8 mouse cellular contexts compared by ENCODE assay signal in the genomic region with DNA sequence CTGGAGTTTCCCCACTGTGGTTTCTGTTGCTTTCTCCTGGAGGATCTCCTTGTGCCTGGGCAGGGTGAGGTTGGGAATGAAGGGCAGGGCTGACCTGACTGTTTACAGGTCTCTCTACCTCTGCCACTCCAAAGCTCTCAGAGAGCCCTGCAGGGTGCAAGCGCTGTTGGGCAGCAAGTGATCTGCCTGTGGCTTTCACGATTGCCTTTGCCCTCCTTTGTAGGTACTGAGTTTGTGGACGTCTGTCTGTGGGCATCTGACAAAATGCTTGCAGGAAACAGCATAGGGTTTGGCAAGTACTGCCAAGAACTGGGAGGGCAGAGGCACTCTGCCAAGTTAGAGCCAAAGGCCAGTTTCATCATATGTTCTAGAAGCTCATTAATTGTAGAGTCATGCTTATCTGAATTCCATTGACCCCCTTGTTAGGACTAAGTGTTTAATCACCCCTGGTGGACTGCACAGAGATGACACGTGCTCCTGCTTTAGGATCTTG. TPM values are rescaled to one million over a fixed set of nuclear protein-coding genes. Genes with fewer than 3 reads are reported as not detected.
DNase-seq lines count a peak whose midpoint lies in the region; ATAC-seq and TF ChIP-seq lines count a peak whose summit lies in the region.

No protein-coding gene starts in this region.

- peaks cover 17% of the 10 kb centered on the region for H3K4me1 ChIP-seq in intestine, embryonic 16.5 days (ENCODE audit: control insufficient read depth, insufficient read depth, low read length)
- H3K4me1 ChIP-seq in thymus, adult 2 months (replicated peaks; ENCODE audit: control insufficient read depth, insufficient read depth, low read length): peaks cover 10% of the 10 kb centered on the region

- intact Hi-C loops in left cerebral cortex, postnatal 4 days (cut with DNase I): no loop called here
- intact Hi-C loops in left cerebral cortex, adult 2 months (cut with DNase I): no loop called here

- TF ChIP-seq POLR2A in thymus, adult 2 months (IDR thresholded peaks at IDR 0.05; ENCODE audit: control insufficient read depth, extremely low read depth, insufficient read depth, low read length, poor library complexity): no peak

- DNase-seq in left cerebral cortex, postnatal 4 days: peak; percentile 50
- no peak for DNase-seq in left cerebral cortex, adult 2 months (ENCODE audit: extremely low spot score in 1 of 2, low spot score in 2 of 2)
- peak; percentile 78 for DNase-seq in adrenal gland, postnatal 14 days
- DNase-seq in lung, postnatal 36 days: peak; percentile 87
- DNase-seq in gastrocnemius, postnatal 4 days (ENCODE audit: low spot score in 2 of 2): no peak
- DNase-seq in right cerebral cortex, postnatal 14 days: no peak
- no peak for DNase-seq in thymus, adult 2 months

- no peaks in the 10 kb centered on the region for H3K9me3 ChIP-seq in intestine, embryonic 16.5 days (ENCODE audit: control insufficient read depth, low read length)

- H3K36me3 ChIP-seq in intestine, embryonic 16.5 days (ENCODE audit: control insufficient read depth, insufficient read depth, low read length): no peaks in the 10 kb centered on the region
- H3K36me3 ChIP-seq in thymus, adult 2 months (ENCODE audit: control insufficient read depth, insufficient read depth, low read length): no peaks in the 10 kb centered on the region

- H3K27me3 ChIP-seq in intestine, embryonic 16.5 days (replicated peaks; ENCODE audit: control insufficient read depth, insufficient read depth, low read length): no peaks in the 10 kb centered on the region
- H3K27me3 ChIP-seq in thymus, adult 2 months (ENCODE audit: control insufficient read depth, insufficient read depth, low read length): no peaks in the 10 kb centered on the region

- peak; percentile 32; the same call in 1 of the 2 replicates for ATAC-seq in intestine, embryonic 16.5 days

- H3K9ac ChIP-seq in intestine, embryonic 16.5 days (ENCODE audit: low read depth, low read length): no peak overlapping the region

- H3K4me3 ChIP-seq in left cerebral cortex, adult 2 months: no peak overlapping the region
- peak overlapping the region; percentile 12; the same call in 1 of the 2 replicates for H3K4me3 ChIP-seq in intestine, embryonic 16.5 days (ENCODE audit: low read length)
- H3K4me3 ChIP-seq in thymus, adult 2 months (ENCODE audit: control insufficient read depth, insufficient read depth, low read length): no peak overlapping the region

- no peak; the same call in 1 of the 2 replicates for TF ChIP-seq CTCF in left cerebral cortex, adult 2 months (IDR thresholded peaks at IDR 0.05)
- no peak for TF ChIP-seq CTCF in thymus, adult 2 months (IDR thresholded peaks at IDR 0.05; ENCODE audit: borderline replicate concordance, control insufficient read depth, extremely low read depth, insufficient read depth, low read length, poor library complexity)

- 27% methylated on average over 4 of the region's 4 CpGs for WGBS in intestine, embryonic 16.5 days
- 31% methylated on average over 4 of the region's 4 CpGs for WGBS in thymus, adult 2 months

- no peak overlapping the region for H3K27ac ChIP-seq in left cerebral cortex, adult 2 months
- peak overlapping the region; percentile 75 for H3K27ac ChIP-seq in intestine, embryonic 16.5 days (ENCODE audit: low read length)
- no peak overlapping the region for H3K27ac ChIP-seq in thymus, adult 2 months (ENCODE audit: control insufficient read depth, insufficient read depth, low read length)

- peak overlapping the region; percentile 39 for H3K4me2 ChIP-seq in intestine, embryonic 16.5 days (ENCODE audit: low read depth, low read length)

RNA-seq across cellular contexts. Expression of gene Lypd6b, which starts 24.4 kb away (rescaled TPM):
- 10 to 100 TPM; 19.3 to 21.4 TPM for total RNA-seq in left cerebral cortex, postnatal 4 days (2021)
- 1 to 10 TPM; 6.3 to 7.4 TPM for total RNA-seq in left cerebral cortex, adult 2 months (2021)
- 0.15 TPM in 1 of 2 replicates, not detected in the other for total RNA-seq in adrenal gland, postnatal 14 days (2021)
- 2.0 and 2.6 TPM in 2 replicates for polyA plus RNA-seq in intestine, embryonic 16.5 days (2015; fragmentation: Nextera tagmentation; extraction: Ambion mirVana)
- not detected for total RNA-seq in gastrocnemius, postnatal 4 days (2021)
- polyA plus RNA-seq in thymus, adult 2 months (2012; rRNA removed): 5.8 and 6.0 TPM in 2 replicates

Comparison
In these comparisons a context has a peak if more than half of its experiments do, and no peak if none do; other contexts are left out.
1. DNase-seq: peak in left cerebral cortex, postnatal 4 days (single experiment), adrenal gland, postnatal 14 days (single experiment) and lung, postnatal 36 days (single experiment); none in left cerebral cortex, adult 2 months (0 of 2), gastrocnemius, postnatal 4 days (0 of 2), right cerebral cortex, postnatal 14 days (single experiment) and thymus, adult 2 months (single experiment).